In genomic region chr8:112011816-112012242, GRCm38 (mm10) we compare ENCODE assay signal across 8 mouse cellular contexts. TPM values are rescaled to one million over a fixed set of nuclear protein-coding genes. Genes with fewer than 3 reads are reported as not detected.
DNase-seq lines count a peak whose midpoint lies in the region; ATAC-seq lines count a peak whose summit lies in the region.

No protein-coding gene starts in this region.

- H3K9me3 ChIP-seq in heart, embryonic 13.5 days, result no peaks in the 10 kb centered on the region
- H3K9me3 ChIP-seq in kidney, embryonic 16.5 days (ENCODE audit: low read length), result no peaks in the 10 kb centered on the region
- H3K9me3 ChIP-seq in lung, embryonic 15.5 days, result no peaks in the 10 kb centered on the region
- H3K9me3 ChIP-seq in neural tube, embryonic 15.5 days (replicated peaks), result no peaks in the 10 kb centered on the region

- peak overlapping the region; percentile 84 for H3K27ac ChIP-seq in heart, embryonic 13.5 days (replicated peaks)
- H3K27ac ChIP-seq in kidney, embryonic 16.5 days (ENCODE audit: low read length), result peak overlapping the region; percentile 84
- peak overlapping the region; percentile 86 for H3K27ac ChIP-seq in lung, embryonic 15.5 days
- H3K27ac ChIP-seq in neural tube, embryonic 15.5 days (replicated peaks), result peak overlapping the region; percentile 88

- peak; percentile 48 for ATAC-seq in heart, embryonic 13.5 days (ENCODE audit: extremely low read depth, insufficient number of reproducible peaks, low FRiP score, low TSS enrichment)
- ATAC-seq in kidney, embryonic 16.5 days (ENCODE audit: low FRiP score, low TSS enrichment), result no peak; the same call in none of the 2 replicates
- ATAC-seq in lung, embryonic 15.5 days (ENCODE audit: borderline replicate concordance, extremely low read depth, low FRiP score, low TSS enrichment), result peak; percentile 52
- peak; percentile 56 for ATAC-seq in neural tube, embryonic 15.5 days (ENCODE audit: low FRiP score)

- DNase-seq in CD4-positive helper T cell, adult 2 months (ENCODE audit: low read depth, low spot score), result peak; percentile 57
- peak; percentile 51 to 52 for DNase-seq in adrenal gland, adult 18-20 months (ENCODE audit: low spot score in 2 of 2)
- peak; percentile 44 for DNase-seq in embryo, embryonic 9.5 days (ENCODE audit: extremely low spot score)
- DNase-seq in testis, postnatal 10 days (ENCODE audit: low spot score), result peak; percentile 69

- peaks cover 27% of the 10 kb centered on the region for H3K4me1 ChIP-seq in heart, embryonic 13.5 days
- H3K4me1 ChIP-seq in kidney, embryonic 16.5 days (ENCODE audit: insufficient read depth, low read length), result peaks cover 16% of the 10 kb centered on the region
- H3K4me1 ChIP-seq in lung, embryonic 15.5 days, result peaks cover 21% of the 10 kb centered on the region
- peaks cover 26% of the 10 kb centered on the region for H3K4me1 ChIP-seq in neural tube, embryonic 15.5 days

- peak overlapping the region; percentile 77 for H3K4me2 ChIP-seq in heart, embryonic 13.5 days
- peak overlapping the region; percentile 66 for H3K4me2 ChIP-seq in kidney, embryonic 16.5 days (replicated peaks; ENCODE audit: low read depth, low read length)
- peak overlapping the region; percentile 90 for H3K4me2 ChIP-seq in lung, embryonic 15.5 days
- peak overlapping the region; percentile 88 for H3K4me2 ChIP-seq in neural tube, embryonic 15.5 days

- under 1% methylated on average over 40 of the region's 40 CpGs for WGBS in heart, embryonic 13.5 days
- under 1% methylated on average over 40 of the region's 40 CpGs for WGBS in kidney, embryonic 16.5 days
- WGBS in lung, embryonic 15.5 days, result under 1% methylated on average over 40 of the region's 40 CpGs
- WGBS in neural tube, embryonic 15.5 days, result under 1% methylated on average over 40 of the region's 40 CpGs

- peaks cover 30% of the 10 kb centered on the region for H3K36me3 ChIP-seq in heart, embryonic 13.5 days
- H3K36me3 ChIP-seq in kidney, embryonic 16.5 days (ENCODE audit: insufficient read depth, low read length), result 0 out of 2 replicates have a peak, but pooled peaks cover 5% of the 10 kb centered on the region
- H3K36me3 ChIP-seq in lung, embryonic 15.5 days, result peaks cover 16% of the 10 kb centered on the region; the same call in 1 of the 2 replicates
- peaks cover 18% of the 10 kb centered on the region for H3K36me3 ChIP-seq in neural tube, embryonic 15.5 days

- H3K27me3 ChIP-seq in heart, embryonic 13.5 days (replicated peaks), result no peaks in the 10 kb centered on the region
- H3K27me3 ChIP-seq in kidney, embryonic 16.5 days (ENCODE audit: insufficient read depth, low read length), result no peaks in the 10 kb centered on the region
- no peaks in the 10 kb centered on the region for H3K27me3 ChIP-seq in lung, embryonic 15.5 days
- H3K27me3 ChIP-seq in neural tube, embryonic 15.5 days (replicated peaks), result no peaks in the 10 kb centered on the region

- H3K4me3 ChIP-seq in heart, embryonic 13.5 days, result peak overlapping the region; percentile 84
- H3K4me3 ChIP-seq in kidney, embryonic 16.5 days (ENCODE audit: low read length), result peak overlapping the region; percentile 99
- peak overlapping the region; percentile 99 for H3K4me3 ChIP-seq in lung, embryonic 15.5 days
- peak overlapping the region; percentile 99 for H3K4me3 ChIP-seq in neural tube, embryonic 15.5 days (replicated peaks)

- peak overlapping the region; percentile 89 for H3K9ac ChIP-seq in heart, embryonic 13.5 days
- peak overlapping the region; percentile 92 for H3K9ac ChIP-seq in kidney, embryonic 16.5 days (replicated peaks; ENCODE audit: low read length)
- H3K9ac ChIP-seq in lung, embryonic 15.5 days, result peak overlapping the region; percentile 88
- peak overlapping the region; percentile 92 for H3K9ac ChIP-seq in neural tube, embryonic 15.5 days (replicated peaks)

RNA-seq across cellular contexts. Expression of gene Terf2ip, which starts 0.6 kb away (rescaled TPM):
- total RNA-seq in adrenal gland, adult 18-20 months (2021), result 10 to 100 TPM; 19.7 to 23.2 TPM
- 17.2 and 17.4 TPM in 2 replicates for polyA plus RNA-seq in heart, embryonic 13.5 days (2015; fragmentation: Nextera tagmentation; extraction: Ambion mirVana)
- 26.8 and 27.9 TPM in 2 replicates for polyA plus RNA-seq in kidney, embryonic 16.5 days (2015; fragmentation: Nextera tagmentation; extraction: Ambion mirVana)
- polyA plus RNA-seq in lung, embryonic 15.5 days (2015; fragmentation: Nextera tagmentation; extraction: Ambion mirVana), result 23.7 and 24.3 TPM in 2 replicates
- polyA plus RNA-seq in neural tube, embryonic 15.5 days (2015; fragmentation: Nextera tagmentation; extraction: Ambion mirVana), result 61.3 and 64.9 TPM in 2 replicates

RNA-seq across cellular contexts. Expression of gene Kars, which starts 0.7 kb away (rescaled TPM):
- 100 to 1,000 TPM in 1 of 2 experiments, 10 to 100 TPM in 1; 92.3 to 102 TPM for total RNA-seq in adrenal gland, adult 18-20 months (2021)
- polyA plus RNA-seq in heart, embryonic 13.5 days (2015; fragmentation: Nextera tagmentation; extraction: Ambion mirVana), result 132 and 138 TPM in 2 replicates
- polyA plus RNA-seq in kidney, embryonic 16.5 days (2015; fragmentation: Nextera tagmentation; extraction: Ambion mirVana), result 213 and 217 TPM in 2 replicates
- polyA plus RNA-seq in lung, embryonic 15.5 days (2015; fragmentation: Nextera tagmentation; extraction: Ambion mirVana), result 188 and 191 TPM in 2 replicates
- 166 and 186 TPM in 2 replicates for polyA plus RNA-seq in neural tube, embryonic 15.5 days (2015; fragmentation: Nextera tagmentation; extraction: Ambion mirVana)

RNA-seq across cellular contexts. Expression of gene Gm6793, which starts 3.0 kb away (rescaled TPM):
- total RNA-seq in adrenal gland, adult 18-20 months (2021), result under 1 TPM in 1 of 2 experiments, not detected in 1; 0.46 TPM
- polyA plus RNA-seq in heart, embryonic 13.5 days (2015; fragmentation: Nextera tagmentation; extraction: Ambion mirVana), result 0.13 and 0.37 TPM in 2 replicates
- 0.75 and 0.78 TPM in 2 replicates for polyA plus RNA-seq in kidney, embryonic 16.5 days (2015; fragmentation: Nextera tagmentation; extraction: Ambion mirVana)
- 0.31 and 0.75 TPM in 2 replicates for polyA plus RNA-seq in lung, embryonic 15.5 days (2015; fragmentation: Nextera tagmentation; extraction: Ambion mirVana)
- polyA plus RNA-seq in neural tube, embryonic 15.5 days (2015; fragmentation: Nextera tagmentation; extraction: Ambion mirVana), result 0.45 and 0.52 TPM in 2 replicates

RNA-seq across cellular contexts. Expression of gene Adat1, which starts 19.7 kb away (rescaled TPM):
- 1 to 10 TPM; 3.1 to 3.4 TPM for total RNA-seq in adrenal gland, adult 18-20 months (2021)
- 6.2 and 6.9 TPM in 2 replicates for polyA plus RNA-seq in heart, embryonic 13.5 days (2015; fragmentation: Nextera tagmentation; extraction: Ambion mirVana)
- 11.7 and 12.0 TPM in 2 replicates for polyA plus RNA-seq in kidney, embryonic 16.5 days (2015; fragmentation: Nextera tagmentation; extraction: Ambion mirVana)
- 8.6 and 9.8 TPM in 2 replicates for polyA plus RNA-seq in lung, embryonic 15.5 days (2015; fragmentation: Nextera tagmentation; extraction: Ambion mirVana)
- 8.5 and 9.4 TPM in 2 replicates for polyA plus RNA-seq in neural tube, embryonic 15.5 days (2015; fragmentation: Nextera tagmentation; extraction: Ambion mirVana)
